Mouse (Mus musculus): ENCODE data around the gene Srp72. TPM values are rescaled to one million over a fixed set of nuclear protein-coding genes. Genes with fewer than 3 reads are reported as not detected.
A peak's percentile ranks its signal among the peaks of the same experiment; 100 is the strongest.

Gene Srp72
- total and polyA plus RNA-seq, 3 experiments: 77.4 to 148 (median 85.2) TPM

GRCm38 (mm10) chr5:76973488-76973887 is 995 bp upstream of the Srp72 start:
- peak overlapping the region; percentile 93 to 99 (median 98) for H3K4me3 ChIP-seq (replicated peaks in 1 of 3; ENCODE audit: low read depth in 2 of 3, low read length in 2 of 3, poor library complexity in 1 of 3)
- peaks cover 30% of the 10 kb centered on the region for H3K79me2 ChIP-seq (replicated peaks; ENCODE audit: control insufficient read depth, extremely low read depth, insufficient read depth, poor library complexity, severe bottlenecking)
- dilution Hi-C loops (cut with MboI; ENCODE audit: extremely low pct_ligation_motif_present, extremely low pct_unique_long_range_greater_than_20kb, low sequenced_read_pairs) (no loop called here), in situ Hi-C loops (cut with MboI; ENCODE audit: low pct_ligation_motif_present, low pct_unique_long_range_greater_than_20kb, low sequenced_read_pairs) (no loop called here)
- H3K4me2 ChIP-seq (ENCODE audit: insufficient read depth, low read depth, poor library complexity, severe bottlenecking): peak overlapping the region; percentile 53
- H3K9ac ChIP-seq (ENCODE audit: insufficient read depth, low read depth): peak overlapping the region; percentile 77
- no peak overlapping the region for H3K27ac ChIP-seq (ENCODE audit: insufficient read depth, low read depth)
- DNase-seq (ENCODE audit: extremely low read depth): no peak
- peaks cover 4 to 17% of the 10 kb centered on the region in 2 experiments; a peak in 3 of 4 replicates for H3K4me1 ChIP-seq (ENCODE audit: control insufficient read depth in 1 of 2, insufficient read depth in 2 of 2)
- H3K36me3 ChIP-seq (replicated peaks in 1 of 2; ENCODE audit: control insufficient read depth in 1 of 2, insufficient read depth in 1 of 2, low read length in 1 of 2): peaks cover 31 to 48% of the 10 kb centered on the region in 2 experiments
- no peaks in the 10 kb centered on the region for H3K27me3 ChIP-seq (replicated peaks)
- TF ChIP-seq MAX (IDR thresholded peaks at IDR 0.05; ENCODE audit: low read length) (no peak), JUND (conservative IDR thresholded peaks at IDR 0.05; ENCODE audit: low read depth, low read length) (no peak), GABPA (IDR thresholded peaks at IDR 0.05; ENCODE audit: insufficient replicate concordance, low read depth, low read length) (no peak), SMC3 (IDR thresholded peaks at IDR 0.05; ENCODE audit: low read depth, low read length) (no peak), KAT2A (IDR thresholded peaks at IDR 0.05; ENCODE audit: insufficient replicate concordance, low read length) (no peak), ZMIZ1 (IDR thresholded peaks at IDR 0.05; ENCODE audit: low read depth, low read length) (no peak), ELF1 (IDR thresholded peaks at IDR 0.05; ENCODE audit: low read depth, low read length) (no peak; the same call in 1 of the 2 replicates), MEF2A (IDR thresholded peaks at IDR 0.05; ENCODE audit: borderline replicate concordance, low read depth, low read length) (no peak), MYC (IDR thresholded peaks at IDR 0.05; ENCODE audit: low read depth, low read length) (no peak), ETS1 (conservative IDR thresholded peaks at IDR 0.05; ENCODE audit: low read depth, low read length) (no peak), PAX5 (IDR thresholded peaks at IDR 0.05; ENCODE audit: low read length) (no peak), SIN3A (IDR thresholded peaks at IDR 0.05; ENCODE audit: low read length) (no peak), MAFK (IDR thresholded peaks at IDR 0.05; ENCODE audit: insufficient replicate concordance, low read length) (no peak), NRF1 (IDR thresholded peaks at IDR 0.05; ENCODE audit: low read depth, low read length) (no peak), EP300 (IDR thresholded peaks at IDR 0.05; ENCODE audit: low read length) (no peak), NELFE (IDR thresholded peaks at IDR 0.05; ENCODE audit: low read depth, low read length) (no peak)
- no peaks in the 10 kb centered on the region for H3K9me3 ChIP-seq (replicated peaks; ENCODE audit: low read length)

- no peak for DNase-seq (ENCODE audit: extremely low read depth)
- TF ChIP-seq MAFK (IDR thresholded peaks at IDR 0.05; ENCODE audit: insufficient replicate concordance, low read length) (no peak), MAX (IDR thresholded peaks at IDR 0.05; ENCODE audit: low read length) (no peak)
- Histone ChIP-seq H3K9me3 (replicated peaks; ENCODE audit: low read length) (no peaks in the 10 kb centered on the region), H3K4me1 (ENCODE audit: control insufficient read depth in 1 of 2, insufficient read depth in 2 of 2) (peaks cover 4 to 17% of the 10 kb centered on the region in 2 experiments; a peak in 3 of 4 replicates), H3K36me3 (replicated peaks in 1 of 2; ENCODE audit: control insufficient read depth in 1 of 2, insufficient read depth in 1 of 2, low read length in 1 of 2) (peaks cover 28 to 45% of the 10 kb centered on the region in 2 experiments), H3K4me2 (ENCODE audit: insufficient read depth, low read depth, poor library complexity, severe bottlenecking) (peak overlapping the region; percentile 53; the same call in 1 of the 2 replicates), H3K4me3 (replicated peaks in 1 of 3; ENCODE audit: low read depth in 2 of 3, low read length in 2 of 3, poor library complexity in 1 of 3) (peak overlapping the region; percentile 93 to 99 (median 98)), H3K9ac (ENCODE audit: insufficient read depth, low read depth) (peak overlapping the region; percentile 77), H3K27me3 (replicated peaks) (no peaks in the 10 kb centered on the region), H3K27ac (ENCODE audit: insufficient read depth, low read depth) (no peak overlapping the region), H3K79me2 (replicated peaks; ENCODE audit: control insufficient read depth, extremely low read depth, insufficient read depth, poor library complexity, severe bottlenecking) (peaks cover 31% of the 10 kb centered on the region)
- dilution Hi-C loops (cut with MboI; ENCODE audit: extremely low pct_ligation_motif_present, extremely low pct_unique_long_range_greater_than_20kb, low sequenced_read_pairs) (no loop called here), in situ Hi-C loops (cut with MboI; ENCODE audit: low pct_ligation_motif_present, low pct_unique_long_range_greater_than_20kb, low sequenced_read_pairs) (no loop called here)
These were observed 303 bp upstream of the Srp72 start for GRCm38 (mm10) chr5:76974207-76974553.
